Mouse (Mus musculus): ENCODE measurements around the gene Ccdc177. TPM values are rescaled to one million over a fixed set of nuclear protein-coding genes. Genes with fewer than 3 reads are reported as not detected.

Ccdc177 gene
- polyA plus RNA-seq, 1 experiment: not detected

GRCm38 (mm10) chr12:80720507-80720906, 40.0 kb downstream of the Ccdc177 start:
- Histone ChIP-seq H3K27me3 (ENCODE audit: control insufficient read depth, insufficient read depth, low read length) (no peaks in the 10 kb centered on the region), H3K4me1 (replicated peaks; ENCODE audit: control insufficient read depth, insufficient read depth, low read length) (no peaks in the 10 kb centered on the region), H3K36me3 (ENCODE audit: control insufficient read depth, insufficient read depth, low read length) (no peaks in the 10 kb centered on the region), H3K27ac (ENCODE audit: control insufficient read depth, insufficient read depth, low read length) (no peak overlapping the region), H3K4me3 (ENCODE audit: control insufficient read depth, insufficient read depth, low read length) (no peak overlapping the region)
- 91% methylated on average over 12 of the region's 12 CpGs for WGBS
- TF ChIP-seq POLR2A (IDR thresholded peaks at IDR 0.05; ENCODE audit: control insufficient read depth, extremely low read depth, insufficient read depth, low read length, poor library complexity): no peak
- no peak for TF ChIP-seq CTCF (IDR thresholded peaks at IDR 0.05; ENCODE audit: borderline replicate concordance, control insufficient read depth, extremely low read depth, insufficient read depth, low read length, poor library complexity)
- no peak for DNase-seq

- 4% methylated on average over 2 of the region's 2 CpGs for WGBS
- Histone ChIP-seq H3K27me3 (ENCODE audit: control insufficient read depth, insufficient read depth, low read length) (no peaks in the 10 kb centered on the region), H3K27ac (ENCODE audit: control insufficient read depth, insufficient read depth, low read length) (no peak overlapping the region), H3K4me1 (replicated peaks; ENCODE audit: control insufficient read depth, insufficient read depth, low read length) (0 out of 2 replicates have a peak, but pooled peaks cover 2% of the 10 kb centered on the region), H3K4me3 (ENCODE audit: control insufficient read depth, insufficient read depth, low read length) (no peak overlapping the region), H3K36me3 (ENCODE audit: control insufficient read depth, insufficient read depth, low read length) (no peaks in the 10 kb centered on the region)
- no peak for DNase-seq
- TF ChIP-seq CTCF (IDR thresholded peaks at IDR 0.05; ENCODE audit: borderline replicate concordance, control insufficient read depth, extremely low read depth, insufficient read depth, low read length, poor library complexity) (no peak), POLR2A (IDR thresholded peaks at IDR 0.05; ENCODE audit: control insufficient read depth, extremely low read depth, insufficient read depth, low read length, poor library complexity) (no peak)
Observed at GRCm38 (mm10) chr12:80719141-80719540, 41.3 kb downstream of the Ccdc177 start.

GRCm38 (mm10) chr12:80715915-80716314, 44.6 kb downstream of the Ccdc177 start:
- DNase-seq: no peak
- H3K27ac ChIP-seq (ENCODE audit: control insufficient read depth, insufficient read depth, low read length): no peak overlapping the region
- 0 out of 2 replicates have a peak, but pooled peaks cover 2% of the 10 kb centered on the region for H3K4me1 ChIP-seq (replicated peaks; ENCODE audit: control insufficient read depth, insufficient read depth, low read length)
- H3K27me3 ChIP-seq (ENCODE audit: control insufficient read depth, insufficient read depth, low read length): no peaks in the 10 kb centered on the region
- no peak overlapping the region for H3K4me3 ChIP-seq (ENCODE audit: control insufficient read depth, insufficient read depth, low read length)
- TF ChIP-seq CTCF (IDR thresholded peaks at IDR 0.05; ENCODE audit: borderline replicate concordance, control insufficient read depth, extremely low read depth, insufficient read depth, low read length, poor library complexity): no peak
- TF ChIP-seq POLR2A (IDR thresholded peaks at IDR 0.05; ENCODE audit: control insufficient read depth, extremely low read depth, insufficient read depth, low read length, poor library complexity): no peak
- 87% methylated on average over 6 of the region's 6 CpGs for WGBS
- H3K36me3 ChIP-seq (ENCODE audit: control insufficient read depth, insufficient read depth, low read length): no peaks in the 10 kb centered on the region

- Histone ChIP-seq H3K27me3 (ENCODE audit: control insufficient read depth, insufficient read depth, low read length) (no peaks in the 10 kb centered on the region), H3K4me1 (replicated peaks; ENCODE audit: control insufficient read depth, insufficient read depth, low read length) (no peaks in the 10 kb centered on the region), H3K27ac (ENCODE audit: control insufficient read depth, insufficient read depth, low read length) (no peak overlapping the region), H3K4me3 (ENCODE audit: control insufficient read depth, insufficient read depth, low read length) (no peak overlapping the region), H3K36me3 (ENCODE audit: control insufficient read depth, insufficient read depth, low read length) (no peaks in the 10 kb centered on the region)
- 52% methylated on average over 6 of the region's 6 CpGs for WGBS
- no peak for DNase-seq
- TF ChIP-seq CTCF (IDR thresholded peaks at IDR 0.05; ENCODE audit: borderline replicate concordance, control insufficient read depth, extremely low read depth, insufficient read depth, low read length, poor library complexity) (no peak), POLR2A (IDR thresholded peaks at IDR 0.05; ENCODE audit: control insufficient read depth, extremely low read depth, insufficient read depth, low read length, poor library complexity) (no peak)
Observed at GRCm38 (mm10) chr12:80706915-80707604, 53.4 kb downstream of the Ccdc177 start.

- WGBS: 69% methylated on average over 11 of the region's 11 CpGs
- no peaks in the 10 kb centered on the region for H3K36me3 ChIP-seq (ENCODE audit: control insufficient read depth, insufficient read depth, low read length)
- H3K27me3 ChIP-seq (ENCODE audit: control insufficient read depth, insufficient read depth, low read length): no peaks in the 10 kb centered on the region; the same call in 1 of the 2 replicates
- TF ChIP-seq CTCF (IDR thresholded peaks at IDR 0.05; ENCODE audit: borderline replicate concordance, control insufficient read depth, extremely low read depth, insufficient read depth, low read length, poor library complexity): no peak
- TF ChIP-seq POLR2A (IDR thresholded peaks at IDR 0.05; ENCODE audit: control insufficient read depth, extremely low read depth, insufficient read depth, low read length, poor library complexity): no peak
- H3K4me1 ChIP-seq (replicated peaks; ENCODE audit: control insufficient read depth, insufficient read depth, low read length): no peaks in the 10 kb centered on the region
- H3K4me3 ChIP-seq (ENCODE audit: control insufficient read depth, insufficient read depth, low read length): no peak overlapping the region
- H3K27ac ChIP-seq (ENCODE audit: control insufficient read depth, insufficient read depth, low read length): no peak overlapping the region
- no peak for DNase-seq
Observed at GRCm38 (mm10) chr12:80706208-80706914, 54.1 kb downstream of the Ccdc177 start.

Other genes with a start within 250 kb of the Ccdc177 start
- gene Galnt16, start 242.4 kb downstream of the Ccdc177 start, polyA plus RNA-seq (2012; rRNA removed): 0.98 and 1.1 TPM in 2 replicates
- gene Slc39a9, start 116.8 kb downstream of the Ccdc177 start, polyA plus RNA-seq (2012; rRNA removed): 55.7 and 58.2 TPM in 2 replicates
- gene Erh, start 116.3 kb downstream of the Ccdc177 start, polyA plus RNA-seq (2012; rRNA removed): 49.6 and 54.4 TPM in 2 replicates
- 0.18 and 0.20 TPM in 2 replicates for gene Plekhd1, start 68.1 kb downstream of the Ccdc177 start, polyA plus RNA-seq (2012; rRNA removed)
- gene Susd6, start 29.8 kb upstream of the Ccdc177 start, polyA plus RNA-seq (2012; rRNA removed): 81.3 and 81.8 TPM in 2 replicates
- 511 and 515 TPM in 2 replicates for gene Srsf5, start 184.8 kb upstream of the Ccdc177 start, polyA plus RNA-seq (2012; rRNA removed)
- gene Slc10a1, start 208.0 kb upstream of the Ccdc177 start, polyA plus RNA-seq (2012; rRNA removed): 0.07 and 1.9 TPM in 2 replicates